Mouse (Mus musculus) embryo, embryonic 11.5 days (tissue): ENCODE data around the gene Epas1.
A peak's percentile ranks its signal among the peaks of the same experiment; 100 is the strongest.

ENCODE experiments used
- DNase-seq: peaks from one replicate; pipeline ENCODE4 v3.0.0-alpha.2; 2012; ENCODE audit warnings: low read depth, low spot score

The Epas1 gene

DNA sequence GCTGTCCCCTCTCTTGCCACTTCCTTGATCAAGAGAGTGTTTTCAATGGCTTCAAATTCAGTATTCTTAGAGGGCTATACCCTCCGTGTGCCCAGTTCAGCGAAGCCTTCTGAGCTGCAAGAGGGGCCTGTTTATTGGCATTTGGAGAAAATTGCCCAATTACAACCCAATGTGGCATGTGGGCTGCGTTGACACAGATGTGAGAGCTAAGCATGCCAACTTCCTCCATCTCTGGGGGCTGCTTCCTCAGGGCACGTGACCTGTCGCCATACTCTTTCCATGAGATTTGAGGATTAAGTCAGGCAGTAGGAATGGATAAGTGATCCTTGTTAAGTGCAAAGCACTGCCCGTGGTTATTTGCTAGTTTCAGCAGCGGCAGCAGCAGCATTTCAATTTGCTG lies 34.3 kb downstream of the Epas1 start:
- no peak for DNase-seq

DNA sequence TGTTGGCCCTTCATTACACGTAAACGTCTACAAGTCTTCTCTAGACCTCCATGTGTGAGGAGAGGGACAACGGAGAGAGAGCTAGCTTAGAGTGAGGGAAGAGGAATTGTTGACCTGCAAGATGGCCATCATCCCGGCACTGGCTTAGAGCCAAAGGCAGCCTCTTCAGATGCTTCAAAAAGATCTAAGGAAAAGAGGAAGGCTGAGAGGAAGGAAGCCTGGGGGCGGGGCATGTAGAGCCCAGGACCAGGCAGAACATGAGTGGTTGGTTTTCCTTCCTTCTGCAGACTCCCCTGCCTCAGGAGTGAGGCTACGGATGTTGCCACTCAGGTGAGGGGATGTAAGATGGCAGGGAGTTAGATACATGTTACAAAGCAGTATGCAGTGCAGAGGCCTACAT lies 34.8 kb downstream of the Epas1 start:
- no peak for DNase-seq

DNA sequence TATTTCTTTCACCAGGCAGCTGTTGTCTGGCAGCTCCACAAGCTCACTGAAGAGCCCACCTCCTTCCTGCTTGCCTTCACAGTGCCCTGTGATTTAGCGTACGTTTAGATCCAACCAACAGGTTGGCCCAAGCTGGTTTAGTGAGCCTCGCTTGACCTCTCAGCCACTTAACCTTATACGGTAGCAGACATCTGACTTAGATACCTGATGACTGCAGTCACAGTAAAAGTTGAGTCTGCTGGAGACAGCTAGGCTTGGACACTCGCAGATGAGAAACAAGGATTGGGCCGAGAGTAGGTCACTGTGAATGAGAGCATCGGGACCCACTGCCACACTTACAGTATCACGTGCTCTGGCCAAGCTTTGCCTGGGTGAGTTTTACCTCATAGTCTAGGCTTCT lies 38.4 kb downstream of the Epas1 start:
- DNase-seq: no peak

DNA sequence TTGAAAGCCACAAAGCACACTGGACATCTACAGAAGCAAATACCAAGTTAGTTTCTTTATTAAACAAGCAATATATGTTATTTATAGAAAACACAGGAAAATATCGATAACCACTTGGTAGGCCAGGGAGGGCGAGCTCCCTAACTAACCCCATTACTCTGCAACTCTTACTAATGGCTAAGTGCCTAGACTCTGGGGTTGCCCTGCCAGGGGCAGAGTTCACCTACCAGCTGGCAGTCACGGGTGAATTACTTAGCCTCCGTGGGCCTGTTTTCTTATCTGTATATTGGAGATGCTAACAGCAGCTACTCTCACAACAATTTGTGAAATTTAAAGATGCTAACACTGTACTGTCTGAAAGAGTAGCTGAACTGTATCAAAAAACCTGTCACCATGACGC lies 42.3 kb downstream of the Epas1 start:
- no peak for DNase-seq

DNA sequence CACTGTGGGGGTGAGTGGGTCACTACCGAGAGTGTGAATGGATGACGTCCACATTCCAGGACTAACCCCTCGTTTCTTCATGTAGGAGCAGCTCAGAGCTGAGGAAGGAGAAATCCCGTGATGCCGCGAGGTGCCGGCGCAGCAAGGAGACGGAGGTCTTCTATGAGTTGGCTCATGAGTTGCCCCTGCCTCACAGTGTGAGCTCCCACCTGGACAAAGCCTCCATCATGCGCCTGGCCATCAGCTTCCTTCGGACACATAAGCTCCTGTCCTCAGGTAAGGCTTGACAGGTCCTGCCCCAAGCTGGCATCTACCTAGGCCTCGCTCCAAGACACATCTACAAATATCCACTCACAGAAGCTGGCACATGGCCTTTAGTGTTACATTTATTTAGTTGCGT lies 43.5 kb downstream of the Epas1 start:
- no peak for DNase-seq

DNA sequence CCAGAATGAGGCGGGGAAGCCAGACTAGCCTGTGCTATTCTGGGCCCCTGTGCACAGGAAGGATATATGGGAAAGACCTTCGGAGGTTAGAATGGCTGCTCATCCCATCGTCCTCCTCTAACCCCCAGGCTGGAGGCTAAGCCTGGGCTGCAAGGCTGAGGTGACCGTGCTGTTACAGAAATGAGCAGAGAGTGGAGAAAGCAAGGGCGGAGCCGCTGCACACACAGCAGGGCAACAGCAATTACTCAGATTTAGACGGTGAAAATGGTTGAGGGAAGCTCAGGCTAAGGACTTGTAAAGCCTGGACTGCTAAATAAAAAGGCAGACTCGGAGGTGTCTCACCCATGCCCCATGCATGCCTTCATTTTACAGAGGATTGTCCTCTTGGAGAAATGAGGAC lies 45.0 kb downstream of the Epas1 start:
- no peak for DNase-seq

DNA sequence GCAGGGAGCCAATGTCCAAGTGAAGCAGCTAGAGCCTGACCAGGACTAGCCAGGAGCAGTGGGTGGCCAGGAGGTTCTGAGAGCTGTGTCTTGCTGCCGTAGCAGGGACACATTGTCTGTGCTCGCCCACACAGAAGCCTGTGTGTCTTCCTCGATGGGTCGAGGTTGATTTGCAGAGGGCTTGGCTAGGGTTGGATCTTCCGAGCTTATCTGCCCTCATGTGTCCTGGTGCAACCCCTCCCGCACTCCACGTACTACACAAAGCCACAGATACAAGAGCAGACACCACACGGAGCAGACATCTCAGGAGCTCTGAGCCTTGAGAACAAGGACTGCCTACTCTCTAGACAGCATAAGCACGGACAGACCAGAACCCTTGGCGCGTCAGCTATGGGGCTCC lies 45.5 kb downstream of the Epas1 start:
- no peak for DNase-seq

DNA sequence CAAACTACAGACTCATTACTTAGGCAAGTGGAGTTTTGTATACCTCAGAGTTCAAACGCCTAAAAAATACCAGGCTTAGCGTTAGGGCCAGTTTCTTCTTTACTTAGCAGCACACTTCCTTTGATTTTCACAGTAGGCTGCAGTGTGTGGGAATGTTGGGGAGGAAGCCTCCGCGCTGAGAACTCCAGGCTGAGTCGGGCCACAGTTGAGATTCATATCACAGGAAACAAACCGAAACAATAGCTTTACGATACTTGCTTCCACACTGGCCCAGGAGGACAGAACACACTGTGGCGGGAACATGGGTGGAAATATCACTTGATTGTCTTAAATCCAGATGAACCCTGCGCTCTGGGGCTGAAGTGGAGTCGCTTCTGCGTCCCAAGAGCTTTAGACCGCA lies 47.0 kb downstream of the Epas1 start:
- no peak for DNase-seq

DNA sequence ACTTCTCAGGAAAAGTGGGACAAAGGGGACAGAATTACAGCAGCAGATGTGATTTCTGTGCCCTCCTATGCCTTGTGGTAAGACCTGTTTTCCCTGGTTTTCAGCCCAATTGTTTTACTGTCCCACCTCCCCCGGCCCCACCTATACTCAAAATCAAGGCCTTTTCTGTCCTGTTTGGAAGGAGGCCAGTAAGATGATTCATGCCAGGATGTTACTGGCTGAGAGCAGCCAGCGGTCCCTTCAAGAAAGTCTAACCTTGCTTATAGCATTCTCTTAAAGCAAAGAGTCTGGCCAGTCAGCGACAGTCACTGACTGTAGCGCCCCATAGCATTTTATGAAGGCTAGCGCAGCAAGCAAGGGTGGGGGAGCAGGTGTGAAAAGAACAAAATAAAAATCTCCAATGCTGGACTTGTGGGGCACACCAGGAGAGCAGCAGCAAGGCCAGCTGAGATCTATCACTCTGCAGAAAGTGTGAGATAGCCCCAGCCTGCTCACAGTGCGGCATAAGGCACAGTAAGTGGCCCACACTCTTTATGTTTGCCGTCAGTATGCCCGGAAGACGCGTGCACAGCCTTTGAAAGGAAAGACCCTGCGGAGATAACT lies 47.8 kb downstream of the Epas1 start:
- no peak for DNase-seq

DNA sequence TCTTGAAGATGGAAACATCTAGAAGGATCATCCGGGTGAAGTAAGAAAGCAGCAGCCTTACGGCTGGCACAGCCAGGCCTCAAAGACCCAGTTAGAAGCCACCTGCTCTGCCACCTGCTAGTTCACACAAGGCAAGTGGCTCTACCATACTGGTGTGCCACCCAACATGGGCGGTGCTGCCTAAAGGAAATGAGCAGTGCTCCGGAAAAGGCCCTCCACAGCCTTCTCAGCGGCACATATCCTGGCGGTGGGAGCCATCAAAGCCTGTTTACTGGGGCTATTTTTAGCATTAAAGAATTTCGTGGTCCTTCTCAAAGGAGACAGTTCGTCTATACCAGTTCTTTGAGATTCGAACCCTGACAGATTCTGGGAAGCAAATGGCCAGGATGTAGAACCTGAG lies 48.4 kb downstream of the Epas1 start:
- no peak for DNase-seq

DNA sequence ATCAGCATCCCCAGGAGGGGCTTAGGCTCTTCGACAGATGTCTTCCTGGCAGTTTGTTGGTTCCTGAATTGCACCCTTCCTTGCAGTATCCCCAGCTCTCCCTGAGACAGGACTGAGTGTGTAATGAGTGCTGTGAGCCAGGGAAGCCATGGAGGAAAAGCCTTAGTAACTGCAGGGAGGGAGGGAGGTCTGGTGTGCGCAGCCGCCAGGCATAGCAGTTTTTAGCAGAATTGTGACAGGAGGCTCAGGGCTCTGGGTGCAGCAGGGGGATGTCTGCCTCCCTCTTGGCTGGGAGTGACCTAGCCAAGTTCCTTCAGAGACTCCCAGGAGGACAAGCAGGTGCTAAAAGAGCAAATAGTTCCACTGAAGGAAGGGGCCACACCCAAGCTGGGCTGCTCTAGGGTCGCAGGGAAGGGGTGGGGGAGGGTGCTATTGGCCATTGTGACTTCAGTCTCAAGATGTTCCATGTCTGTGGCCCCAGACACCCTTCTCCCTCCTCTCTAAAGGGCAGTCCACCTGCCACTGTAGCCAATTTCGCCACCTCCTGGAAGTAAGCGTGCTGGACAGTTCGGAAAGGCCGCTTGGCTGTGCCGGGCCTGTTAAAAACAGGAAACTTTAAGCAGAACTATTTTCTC lies 49.0 kb downstream of the Epas1 start:
- DNase-seq: no peak

DNA sequence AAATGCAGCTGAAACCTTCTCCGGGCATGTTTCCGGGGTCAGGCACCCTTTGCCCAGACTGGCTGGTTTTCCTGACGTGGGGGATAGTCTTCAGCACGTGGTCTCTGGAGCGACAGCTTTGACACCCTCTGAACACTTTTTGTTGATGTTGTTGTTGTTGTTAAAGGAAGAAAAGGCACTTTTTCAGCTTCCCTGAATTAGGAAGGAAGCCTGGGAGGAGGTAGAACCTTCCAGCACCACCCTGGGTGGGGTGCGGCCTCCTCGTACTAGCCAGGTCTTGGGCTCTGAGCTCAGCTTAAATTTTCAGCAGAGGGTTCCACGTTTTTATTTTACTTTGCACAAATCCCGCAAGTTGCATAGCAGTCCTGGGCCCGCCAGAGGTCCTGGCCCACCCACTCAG lies 49.6 kb downstream of the Epas1 start:
- no peak for DNase-seq

DNA sequence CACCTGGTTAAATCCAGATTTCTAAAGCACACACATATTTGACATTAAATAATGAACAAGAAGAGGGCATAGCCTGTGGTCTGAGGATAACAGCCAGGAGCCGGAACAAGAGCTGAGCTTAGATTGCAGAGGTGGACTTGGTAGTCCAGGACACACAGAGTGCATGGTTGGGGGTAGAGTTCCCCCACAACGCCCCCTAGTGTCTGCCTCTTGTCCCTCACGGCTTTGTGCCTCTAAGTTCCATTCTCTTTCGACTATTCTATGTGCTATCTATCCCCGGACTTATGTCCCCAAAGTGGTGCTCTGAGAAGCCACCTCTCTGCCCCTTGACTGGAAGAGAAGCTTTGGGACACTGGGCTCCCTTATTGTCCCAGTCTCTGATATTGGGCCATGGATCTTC lies 50.2 kb downstream of the Epas1 start:
- no peak for DNase-seq

DNA sequence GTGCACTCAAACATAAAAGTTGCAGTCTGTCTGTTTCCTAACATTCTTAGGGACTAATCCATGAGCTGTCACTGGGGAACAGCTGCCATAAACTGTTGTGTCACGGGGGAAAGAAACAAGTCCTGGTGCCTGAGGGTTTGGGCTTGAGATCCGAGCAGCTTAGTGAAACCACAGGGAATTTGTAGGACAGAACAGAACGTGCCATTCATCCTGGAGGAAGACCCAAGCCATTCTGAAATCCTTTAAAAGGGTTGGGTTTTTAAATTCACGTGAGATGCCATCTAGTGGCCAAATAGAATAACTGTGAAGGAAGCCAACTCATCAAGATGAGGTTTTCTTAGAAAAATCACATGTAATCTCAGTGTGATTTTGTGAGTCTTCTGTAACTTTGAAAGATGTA lies 58.5 kb downstream of the Epas1 start:
- DNase-seq: peak; percentile 27

DNA sequence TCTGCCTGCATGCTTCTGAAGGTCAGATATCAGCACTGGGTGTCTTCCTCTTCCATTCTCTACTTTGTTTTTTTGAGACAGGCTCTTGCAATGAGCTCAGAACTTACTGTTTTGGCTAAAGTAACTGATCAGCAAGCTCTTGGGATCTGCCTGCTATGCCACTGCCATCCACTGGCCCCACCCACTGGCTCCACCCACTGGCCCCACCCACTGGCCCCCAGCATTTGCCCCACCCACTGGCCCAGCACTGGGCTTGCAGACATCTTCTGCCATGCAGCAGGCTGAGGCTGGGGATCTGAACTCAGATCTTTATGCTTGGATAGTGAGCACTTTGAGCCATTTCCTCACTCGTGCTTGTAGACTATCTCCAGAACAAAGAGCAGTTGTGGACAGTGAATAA lies 60.8 kb downstream of the Epas1 start:
- no peak for DNase-seq

DNA sequence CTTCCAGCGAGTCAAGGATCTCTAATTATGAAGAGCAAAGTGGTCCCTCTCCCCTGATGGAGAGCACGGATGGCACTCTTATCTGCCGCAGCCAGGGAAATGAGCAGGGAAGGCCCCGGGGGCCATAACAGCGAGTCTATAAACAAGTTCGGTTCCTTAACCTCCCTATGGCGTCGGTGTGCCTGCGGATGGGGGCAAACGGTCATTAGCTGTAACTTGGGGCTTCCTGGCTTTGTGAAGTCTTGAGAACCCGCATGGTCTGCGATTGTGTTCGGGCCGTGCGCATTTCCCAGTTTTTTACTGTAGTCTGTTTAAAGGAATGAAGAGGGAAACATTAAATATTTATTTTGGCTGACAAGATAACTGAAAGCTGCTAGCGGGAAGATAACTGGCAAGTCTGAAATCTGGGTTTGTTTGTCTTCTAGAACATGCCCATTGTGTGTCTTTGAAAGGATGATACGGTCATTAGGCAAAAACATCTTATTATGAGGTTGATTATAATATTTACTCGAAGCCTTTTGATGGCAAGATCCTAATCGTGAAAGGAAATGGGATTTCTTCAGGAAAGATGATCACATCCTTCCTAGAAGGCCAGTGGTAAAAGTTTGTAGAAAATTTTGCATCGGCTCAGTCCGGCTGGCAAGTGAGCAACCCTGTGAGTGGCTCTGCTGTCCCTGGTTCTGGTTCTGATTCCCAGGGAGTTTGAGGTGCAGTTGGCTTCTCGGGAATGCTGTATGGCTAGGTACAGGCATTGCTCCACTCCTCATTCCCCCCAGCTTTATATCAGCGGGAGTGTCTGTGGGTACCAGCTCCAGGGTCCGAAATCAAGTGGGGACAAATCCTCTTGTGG lies 61.7 kb downstream of the Epas1 start:
- DNase-seq: no peak

DNA sequence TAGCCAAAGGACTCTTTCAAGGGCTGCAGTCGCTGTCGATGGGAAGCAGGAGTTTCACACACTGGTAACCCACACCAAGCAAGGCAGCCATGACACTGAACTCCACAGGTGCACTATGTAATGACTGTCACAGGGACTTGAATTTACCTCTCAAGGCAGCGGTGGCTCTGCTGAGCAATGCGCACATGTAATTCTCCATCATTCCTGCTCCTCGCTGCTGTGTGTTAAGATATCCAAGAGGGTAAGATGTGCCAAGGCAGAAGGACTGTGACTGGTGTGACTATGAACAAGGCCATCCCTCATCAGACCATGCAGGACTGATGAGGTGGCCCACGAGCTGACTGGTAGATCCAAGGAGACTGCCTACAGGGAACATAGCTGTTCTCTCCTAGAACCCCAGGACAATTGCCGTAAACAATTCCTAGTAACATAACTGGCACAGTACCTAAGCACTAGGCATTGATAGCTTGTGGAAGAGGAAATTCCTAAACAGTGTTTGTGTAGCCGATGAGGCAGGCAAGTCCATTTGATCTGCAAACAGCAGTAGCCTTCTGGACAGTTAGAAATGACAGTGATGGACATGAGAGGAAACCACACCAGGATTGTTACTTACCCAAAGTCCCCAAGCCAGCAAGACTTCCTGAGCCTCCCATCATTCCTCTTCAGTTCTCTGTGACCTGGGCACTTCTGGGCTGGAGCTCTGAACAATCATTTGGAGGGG lies 68.7 kb downstream of the Epas1 start:
- DNase-seq: no peak

DNA sequence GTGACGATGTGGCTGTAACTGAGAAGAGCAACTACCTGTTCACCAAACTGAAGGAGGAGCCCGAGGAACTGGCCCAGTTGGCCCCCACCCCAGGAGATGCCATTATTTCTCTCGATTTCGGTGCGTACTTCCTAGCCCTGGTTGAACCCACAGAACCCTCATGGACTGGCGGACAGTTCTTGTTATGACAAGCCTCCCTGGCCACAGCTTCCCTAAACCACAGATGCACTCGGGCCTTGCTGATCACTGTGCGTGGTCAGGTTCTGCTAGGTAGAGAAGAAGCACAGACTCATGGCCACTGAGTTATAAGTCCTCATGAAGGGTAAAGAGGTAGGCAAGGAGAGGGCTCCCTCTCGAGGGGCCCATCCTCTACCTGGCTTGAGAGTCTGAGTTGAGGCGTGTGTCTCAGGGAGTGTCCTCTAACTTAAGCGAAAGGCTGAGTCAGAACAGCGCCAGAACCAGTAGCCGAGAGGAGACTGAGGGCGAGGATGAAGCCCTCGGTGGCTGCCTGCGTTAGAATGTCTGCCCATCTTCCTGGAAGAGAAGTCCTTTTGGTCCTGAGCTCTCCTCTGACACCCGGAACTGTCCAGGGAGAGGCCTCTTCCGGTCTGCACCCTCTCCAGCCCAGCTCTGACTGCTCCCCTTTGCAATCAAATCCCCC lies 71.1 kb downstream of the Epas1 start:
- no peak for DNase-seq

DNA sequence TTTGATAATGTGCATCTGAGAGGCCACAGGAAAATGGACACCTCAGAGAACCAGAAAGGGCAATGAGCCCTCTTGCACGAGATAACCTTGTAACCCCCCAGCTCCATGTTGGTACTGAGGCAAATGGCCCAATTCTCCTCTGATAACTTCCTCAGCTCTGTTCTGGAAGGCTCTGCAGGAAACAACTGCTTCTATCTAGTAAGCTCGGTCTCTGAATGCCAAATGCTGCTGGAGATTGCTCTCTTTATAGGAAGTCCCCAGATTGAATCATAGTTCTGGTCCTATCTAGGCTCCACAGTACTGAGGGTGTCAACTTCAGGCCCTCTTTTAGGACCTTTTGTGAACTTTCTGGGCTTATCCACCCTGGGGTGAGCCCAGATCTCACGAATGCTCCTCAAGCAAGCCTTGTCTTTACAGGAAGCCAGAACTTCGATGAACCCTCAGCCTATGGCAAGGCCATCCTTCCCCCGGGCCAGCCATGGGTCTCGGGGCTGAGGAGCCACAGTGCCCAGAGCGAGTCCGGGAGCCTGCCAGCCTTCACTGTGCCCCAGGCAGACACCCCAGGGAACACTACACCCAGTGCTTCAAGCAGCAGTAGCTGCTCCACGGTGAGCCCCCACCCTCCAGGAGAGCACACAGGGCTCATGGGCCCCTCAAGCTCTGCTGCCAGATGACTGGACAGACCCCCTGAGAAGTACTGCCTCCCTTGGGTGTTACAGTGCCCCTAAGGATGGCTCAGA lies 71.8 kb downstream of the Epas1 start:
- no peak for DNase-seq

DNA sequence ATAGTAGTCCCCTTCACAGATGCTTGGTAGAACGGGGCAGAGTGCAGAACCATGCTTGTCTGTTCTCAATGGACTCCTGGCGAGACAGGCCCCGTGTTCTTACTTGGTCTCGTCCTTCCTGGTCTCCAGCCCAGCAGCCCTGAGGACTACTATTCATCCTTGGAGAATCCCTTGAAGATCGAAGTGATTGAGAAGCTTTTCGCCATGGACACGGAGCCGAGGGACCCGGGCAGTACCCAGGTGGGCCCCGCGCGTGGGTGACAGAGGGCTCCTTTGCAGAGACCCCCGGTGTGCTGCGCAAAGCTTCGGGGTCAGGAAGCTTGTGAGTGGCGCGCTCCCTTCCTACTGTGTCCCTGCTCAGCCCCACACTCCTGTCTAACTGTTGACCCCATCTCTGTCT lies 72.9 kb downstream of the Epas1 start:
- DNase-seq: no peak
